In genomic region chr13:95186741-95187035, GRCm38 (mm10) we compare ENCODE assay signal across 21 mouse cellular contexts.
DNase-seq lines count a peak whose midpoint lies in the region; ATAC-seq and TF ChIP-seq lines count a peak whose summit lies in the region.
"Had no signal": no experiment of that assay in that cellular context is flagged by ENCODE, and none has a peak within 500 bp of the region (broad histone marks: within the 10 kb centered on the region; RNA-seq: fewer than 3 reads in every experiment).

No protein-coding gene starts in this region.

- H3K4me3 ChIP-seq in forebrain, embryonic 15.5 days: no peak overlapping the region
- H3K4me3 ChIP-seq in forebrain, embryonic 10.5 days: no peak overlapping the region
- no peak overlapping the region for H3K4me3 ChIP-seq in left cerebral cortex, adult 2 months
- no peak overlapping the region for H3K4me3 ChIP-seq in lung, postnatal 0 days (ENCODE audit: low read depth, low read length)
- no peak overlapping the region for H3K4me3 ChIP-seq in cortical plate, adult 2 months (ENCODE audit: insufficient read depth, low read length)
- H3K4me3 ChIP-seq: embryonic facial prominence, embryonic 15.5 days; erythroblast, embryonic 14.5 days; gastrocnemius, adult 2 months; heart, embryonic 12.5 days; hindbrain, embryonic 10.5 days had no signal

- H3K4me2 ChIP-seq in forebrain, embryonic 15.5 days (replicated peaks): no peak overlapping the region
- H3K4me2 ChIP-seq in lung, postnatal 0 days (replicated peaks; ENCODE audit: low read depth, low read length): no peak overlapping the region
- H3K4me2 ChIP-seq: embryonic facial prominence, embryonic 15.5 days; heart, embryonic 12.5 days; hindbrain, embryonic 14.5 days had no signal

- no peak for DNase-seq in forebrain, embryonic 10.5 days (ENCODE audit: extremely low spot score, low spot score)
- no peak for DNase-seq in left cerebral cortex, adult 2 months (ENCODE audit: extremely low spot score in 1 of 2, low spot score in 2 of 2)
- no peak for DNase-seq in left cerebral cortex, adult 8-10 months (ENCODE audit: low spot score in 2 of 2)
- peak; percentile 26 for DNase-seq in lung, postnatal 0 days (ENCODE audit: low spot score)
- no peak for DNase-seq in lung, adult 18-20 months
- no peak for DNase-seq in adrenal gland, postnatal 25 days
- DNase-seq: cerebellum, adult 18-20 months; cerebellum, adult 9-11 months; embryo, embryonic 11 days; gastrocnemius, adult 2 months; gastrocnemius, postnatal 25 days had no signal

- TF ChIP-seq POLR2A in cortical plate, adult 2 months (IDR thresholded peaks at IDR 0.05; ENCODE audit: extremely low read depth, insufficient read depth, low read length): no peak

- no peaks in the 10 kb centered on the region for H3K36me3 ChIP-seq in forebrain, embryonic 15.5 days
- H3K36me3 ChIP-seq in forebrain, embryonic 10.5 days (replicated peaks): no peaks in the 10 kb centered on the region
- H3K36me3 ChIP-seq in lung, postnatal 0 days (ENCODE audit: insufficient read depth, low read length): no peaks in the 10 kb centered on the region
- H3K36me3 ChIP-seq: embryonic facial prominence, embryonic 15.5 days; heart, embryonic 12.5 days; hindbrain, embryonic 10.5 days had no signal

- no peak overlapping the region for H3K27ac ChIP-seq in forebrain, embryonic 15.5 days (replicated peaks)
- H3K27ac ChIP-seq in forebrain, embryonic 10.5 days: no peak overlapping the region
- H3K27ac ChIP-seq in left cerebral cortex, adult 2 months: peak overlapping the region; percentile 63
- no peak overlapping the region for H3K27ac ChIP-seq in lung, postnatal 0 days (ENCODE audit: low read length)
- peak overlapping the region; percentile 50; the same call in 1 of the 2 replicates for H3K27ac ChIP-seq in cortical plate, adult 2 months (ENCODE audit: insufficient read depth, low read length)
- H3K27ac ChIP-seq: embryonic facial prominence, embryonic 15.5 days; gastrocnemius, adult 2 months; hindbrain, embryonic 10.5 days; hindbrain, embryonic 14.5 days had no signal

- peak; percentile 39 for TF ChIP-seq EP300 in lung, postnatal 0 days (IDR thresholded peaks at IDR 0.05)

- intact Hi-C loops in left cerebral cortex, adult 2 months (cut with DNase I): no loop called here

- H3K27me3 ChIP-seq in forebrain, embryonic 15.5 days: no peaks in the 10 kb centered on the region
- H3K27me3 ChIP-seq in forebrain, embryonic 10.5 days (ENCODE audit: poor library complexity, severe bottlenecking): no peaks in the 10 kb centered on the region
- no peaks in the 10 kb centered on the region for H3K27me3 ChIP-seq in lung, postnatal 0 days (replicated peaks; ENCODE audit: insufficient read depth, low read length)
- H3K27me3 ChIP-seq: CH12.LX; embryonic facial prominence, embryonic 15.5 days; heart, embryonic 12.5 days; Patski had no signal

- 10% methylated on average over 4 of the region's 4 CpGs for WGBS in forebrain, embryonic 15.5 days
- 83% methylated on average over 4 of the region's 4 CpGs for WGBS in forebrain, embryonic 10.5 days
- WGBS in lung, postnatal 0 days: 37% methylated on average over 4 of the region's 4 CpGs

- peaks cover 16% of the 10 kb centered on the region; the same call in 1 of the 2 replicates for H3K4me1 ChIP-seq in forebrain, embryonic 15.5 days
- peaks cover 17% of the 10 kb centered on the region for H3K4me1 ChIP-seq in forebrain, embryonic 10.5 days
- H3K4me1 ChIP-seq in lung, postnatal 0 days (ENCODE audit: insufficient read depth, low read depth, low read length): peaks cover 3% of the 10 kb centered on the region; the same call in 1 of the 2 replicates
- H3K4me1 ChIP-seq in cortical plate, adult 2 months (ENCODE audit: control insufficient read depth, insufficient read depth, low read length): peaks cover 4% of the 10 kb centered on the region
- H3K4me1 ChIP-seq: embryonic facial prominence, embryonic 15.5 days; heart, embryonic 12.5 days had no signal

- H3K9me3 ChIP-seq in forebrain, embryonic 15.5 days: no peaks in the 10 kb centered on the region
- no peaks in the 10 kb centered on the region for H3K9me3 ChIP-seq in forebrain, embryonic 10.5 days
- H3K9me3 ChIP-seq in lung, postnatal 0 days (ENCODE audit: low read length): no peaks in the 10 kb centered on the region
- H3K9me3 ChIP-seq: embryonic facial prominence, embryonic 15.5 days; heart, embryonic 12.5 days; hindbrain, embryonic 10.5 days had no signal

- TF ChIP-seq CTCF in left cerebral cortex, adult 2 months (IDR thresholded peaks at IDR 0.05): no peak
- no peak for TF ChIP-seq CTCF in lung, postnatal 0 days (IDR thresholded peaks at IDR 0.05)
- no peak for TF ChIP-seq CTCF in cortical plate, adult 2 months (IDR thresholded peaks at IDR 0.05; ENCODE audit: extremely low read depth, insufficient read depth, low read length)

- ATAC-seq in forebrain, embryonic 15.5 days (replicated peaks): peak; percentile 32; the same call in 1 of the 2 replicates
- ATAC-seq in lung, postnatal 0 days: no peak
- ATAC-seq: activated CD4-positive, CD25-positive, alpha-beta regulatory T cell, adult 4 months; Patski had no signal

- no peak overlapping the region for H3K9ac ChIP-seq in forebrain, embryonic 15.5 days (replicated peaks)
- H3K9ac ChIP-seq in lung, postnatal 0 days (replicated peaks; ENCODE audit: low read depth): no peak overlapping the region
- H3K9ac ChIP-seq: embryonic facial prominence, embryonic 15.5 days; heart, embryonic 12.5 days; hindbrain, embryonic 14.5 days had no signal

Comparison
In these comparisons a context has a peak if more than half of its experiments do, and no peak if none do; other contexts are left out.
1. H3K27ac ChIP-seq: peak in left cerebral cortex, adult 2 months (single experiment) and cortical plate, adult 2 months (single experiment); none in forebrain, embryonic 15.5 days (single experiment), forebrain, embryonic 10.5 days (single experiment) and lung, postnatal 0 days (single experiment).